Mouse (Mus musculus) R1 (cell line): ENCODE data around the gene Rps27rt.

Experiments used
- DNase-seq: peaks from one replicate; pipeline ENCODE4 v3.0.0-alpha.2; 2018; ENCODE audit warnings: low read depth, low spot score

Gene Rps27rt

DNA sequence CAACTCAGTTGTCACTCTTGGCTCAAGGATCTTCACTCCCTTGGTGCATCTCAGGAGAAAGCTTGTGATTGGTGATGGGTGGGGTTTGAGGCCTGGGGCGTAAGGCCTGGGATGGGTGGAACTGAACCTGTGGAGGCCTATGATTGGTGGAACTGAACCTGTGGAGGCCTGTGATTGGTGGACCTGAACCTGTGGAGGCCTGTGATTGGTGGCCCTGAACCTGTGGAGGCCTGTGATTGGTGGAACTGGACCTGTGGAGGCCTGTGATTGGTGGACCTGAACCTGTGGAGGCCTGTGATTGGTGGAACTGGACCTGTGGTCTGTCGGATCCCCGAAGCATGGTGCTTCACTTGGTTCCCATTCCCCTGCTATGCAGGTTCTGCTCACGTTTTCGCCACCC is 3.2 kb upstream of the Rps27rt start:
- peak; percentile 94 for DNase-seq

DNA sequence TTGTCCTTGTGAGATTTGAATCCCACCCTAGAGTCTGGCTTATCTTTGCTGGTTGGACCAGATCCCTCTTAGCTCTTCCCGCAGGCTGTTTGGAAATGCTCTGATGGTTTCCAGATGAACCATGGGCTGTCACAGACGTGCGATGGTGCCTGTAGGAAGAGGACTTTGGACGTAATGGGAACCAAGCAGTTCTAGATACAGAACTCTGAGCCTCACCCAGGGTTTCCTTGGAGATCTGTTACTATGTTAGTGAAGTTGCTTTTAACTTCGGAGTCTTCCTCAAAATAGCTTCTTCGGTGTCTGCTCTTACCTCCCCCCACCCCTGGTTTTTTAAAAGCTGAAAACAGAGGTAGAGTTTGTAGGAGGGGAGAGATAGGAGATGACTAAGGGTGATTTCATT is 2.6 kb downstream of the Rps27rt start:
- DNase-seq, result no peak

DNA sequence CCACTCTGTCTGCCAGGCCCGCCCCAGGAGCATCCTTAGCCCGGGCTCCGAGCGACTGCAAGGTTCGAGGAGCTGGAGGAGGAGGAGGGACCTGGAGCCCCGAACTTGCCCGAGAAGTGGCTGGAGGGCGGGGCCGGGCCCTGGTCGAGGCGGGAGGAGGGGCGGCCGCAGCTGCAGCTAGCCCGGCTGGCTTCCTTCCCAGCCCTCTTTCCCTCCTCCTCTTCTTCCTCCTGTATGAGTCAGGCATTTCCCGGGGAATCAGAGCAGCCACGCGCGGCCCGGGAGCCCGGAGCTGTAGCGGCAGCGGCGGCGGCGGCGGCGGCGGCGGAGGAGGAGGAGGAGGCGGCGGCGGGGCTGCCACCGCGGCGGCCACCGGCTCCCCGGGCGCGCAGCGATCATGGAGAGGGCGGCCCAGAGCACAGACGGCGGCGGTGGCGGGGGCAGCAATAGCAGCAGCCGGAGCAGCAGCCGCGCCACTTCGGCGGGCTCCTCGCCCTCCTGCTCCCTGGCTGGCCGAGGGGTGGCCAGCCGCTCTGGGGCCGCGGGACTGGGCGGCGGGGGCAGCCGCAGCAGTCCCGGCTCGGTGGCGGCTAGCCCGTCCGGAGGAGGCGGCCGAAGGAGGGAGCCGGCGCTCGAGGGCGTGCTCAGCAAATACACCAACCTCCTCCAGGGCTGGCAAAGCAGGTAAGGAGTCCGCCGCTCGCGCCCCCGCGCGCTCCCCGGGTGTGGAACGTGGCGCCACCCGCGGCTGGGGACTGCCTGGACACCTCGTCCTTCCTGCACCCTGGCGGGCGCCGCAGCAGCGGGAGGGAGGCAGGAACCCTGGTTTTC is 4.0 kb downstream of the Rps27rt start, which contains the start of gene Osbpl10:
Osbpl10 (plus strand) TSS at position 289 of the 831 bp plus-strand sequence.
- DNase-seq, result peak; percentile 90

DNA sequence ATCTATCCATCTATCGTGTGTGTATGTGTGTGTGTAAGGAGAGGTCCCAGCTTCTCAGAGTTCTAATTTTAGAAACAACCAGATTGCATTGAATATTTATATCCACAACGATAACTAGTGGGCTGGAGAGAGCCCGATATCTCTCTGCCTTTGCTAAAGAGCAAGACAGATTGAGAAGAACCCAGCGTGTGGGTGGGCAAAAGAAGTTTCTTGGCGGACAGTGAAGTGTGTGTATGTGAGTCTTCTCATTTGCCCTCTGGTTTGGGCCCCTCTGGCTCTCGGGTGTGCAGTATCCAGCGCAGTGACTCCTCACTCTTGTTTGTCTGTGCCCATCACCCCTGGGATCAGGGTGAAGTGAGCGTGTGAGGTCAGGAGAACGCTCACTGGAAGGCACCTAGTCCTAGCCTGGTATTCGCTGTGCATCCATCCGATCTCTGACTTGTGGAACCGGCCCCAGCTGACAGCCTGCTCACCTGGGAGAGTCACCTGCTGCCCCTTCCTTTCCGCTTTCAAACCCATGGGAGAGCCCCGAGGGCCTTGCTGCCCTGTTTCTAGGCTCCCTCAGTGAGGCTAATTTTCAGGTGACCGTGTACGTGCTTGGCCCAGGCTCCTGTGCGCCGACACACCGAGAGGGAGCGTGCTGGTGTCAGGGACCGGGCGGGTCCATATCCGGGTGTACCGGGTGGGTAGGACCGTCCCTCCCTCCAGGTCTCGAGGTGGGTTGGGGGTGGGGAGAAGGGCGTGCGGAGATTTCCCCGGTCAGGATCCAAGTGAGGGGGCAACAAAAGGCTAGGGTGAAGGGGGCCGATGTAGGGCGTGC is 4.9 kb downstream of the Rps27rt start:
- DNase-seq, result no peak

- DNase-seq, result peak; percentile 85
Observed at GRCm38 (mm10) chr9:114966286-114966685, 16.3 kb downstream of the Rps27rt start.

DNA sequence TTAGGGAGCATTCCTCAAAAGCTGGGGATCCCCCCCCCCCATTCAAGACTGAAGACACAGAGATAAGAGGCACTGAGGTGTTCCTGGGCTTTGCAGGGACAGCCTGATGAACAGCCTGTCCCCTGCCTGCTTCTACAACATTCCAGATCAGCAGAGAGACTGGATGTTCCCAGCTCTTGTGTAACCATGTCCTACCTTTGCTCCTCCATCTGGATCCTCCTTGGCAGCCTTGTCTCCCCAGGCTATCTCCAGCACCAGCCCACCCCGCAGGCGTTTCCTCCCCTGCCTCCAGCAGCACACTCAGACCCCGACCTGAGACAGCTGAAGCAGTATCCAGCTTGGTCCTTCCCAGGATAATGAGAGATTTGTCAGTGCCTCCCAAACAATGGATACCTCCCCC is 18.4 kb downstream of the Rps27rt start:
- no peak for DNase-seq

- no peak for DNase-seq
Observed at GRCm38 (mm10) chr9:114960844-114961243, 21.7 kb downstream of the Rps27rt start.

DNA sequence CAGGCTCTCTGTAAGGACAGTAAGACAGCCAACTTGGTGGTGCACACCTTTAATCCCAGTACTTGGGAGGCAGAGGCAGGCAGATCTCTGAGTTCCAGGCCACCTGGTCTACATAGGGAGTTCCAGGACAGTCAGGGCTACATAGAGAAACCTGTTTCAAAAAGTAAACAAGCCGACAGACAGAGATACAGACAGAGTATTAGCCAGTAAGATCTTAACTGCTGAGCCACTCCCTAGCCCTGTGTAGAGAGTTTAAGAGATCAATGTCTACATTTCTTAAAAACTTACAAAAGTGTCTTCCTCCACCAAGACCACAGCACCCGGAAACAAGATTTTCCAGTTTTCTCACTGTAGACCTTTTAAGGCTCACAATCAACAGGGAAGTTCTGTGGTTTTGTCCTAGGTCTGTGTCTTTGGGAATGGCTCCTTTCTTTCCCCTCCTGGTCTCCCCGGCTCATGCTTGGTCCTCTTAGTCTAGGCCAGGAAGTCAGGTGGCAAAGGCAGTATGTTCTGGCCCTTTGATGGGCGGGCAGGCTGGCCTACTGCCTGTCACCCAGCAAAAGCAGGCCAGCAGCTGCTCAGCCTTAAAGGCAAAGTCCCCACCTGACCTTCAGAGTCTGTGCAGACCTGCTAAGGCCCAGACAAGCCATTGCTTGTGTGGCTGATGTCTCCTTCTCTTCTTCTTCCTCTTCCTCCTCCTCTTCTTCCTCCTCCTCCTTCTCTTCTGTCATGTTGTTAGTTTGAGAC is 22.3 kb downstream of the Rps27rt start:
- no peak for DNase-seq

GRCm38 (mm10) chr9:114956945-114957344 is 25.6 kb downstream of the Rps27rt start:
- peak; percentile 71 for DNase-seq

DNA sequence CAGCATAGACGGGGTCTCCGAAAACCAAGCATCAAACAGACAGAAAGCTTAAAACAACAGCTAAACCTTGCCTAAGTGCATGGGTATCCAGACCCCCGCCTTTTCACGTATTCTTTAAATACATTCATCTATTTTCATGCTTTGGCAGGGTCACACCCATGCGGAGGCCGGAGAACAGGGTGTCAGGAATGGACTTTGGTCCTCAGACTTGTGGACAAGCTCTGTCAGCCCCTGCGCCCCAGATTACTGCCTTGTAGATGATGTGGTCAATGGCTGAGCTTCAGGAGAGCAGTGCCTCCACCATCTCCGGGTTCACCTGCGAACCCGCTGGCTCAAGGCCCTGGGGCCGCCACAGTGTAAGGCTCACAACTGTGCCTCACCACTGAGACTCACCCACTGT is 27.2 kb downstream of the Rps27rt start:
- DNase-seq, result no peak

- DNase-seq, result peak; percentile 83
Observed at GRCm38 (mm10) chr9:114952866-114953265, 29.7 kb downstream of the Rps27rt start.

DNA sequence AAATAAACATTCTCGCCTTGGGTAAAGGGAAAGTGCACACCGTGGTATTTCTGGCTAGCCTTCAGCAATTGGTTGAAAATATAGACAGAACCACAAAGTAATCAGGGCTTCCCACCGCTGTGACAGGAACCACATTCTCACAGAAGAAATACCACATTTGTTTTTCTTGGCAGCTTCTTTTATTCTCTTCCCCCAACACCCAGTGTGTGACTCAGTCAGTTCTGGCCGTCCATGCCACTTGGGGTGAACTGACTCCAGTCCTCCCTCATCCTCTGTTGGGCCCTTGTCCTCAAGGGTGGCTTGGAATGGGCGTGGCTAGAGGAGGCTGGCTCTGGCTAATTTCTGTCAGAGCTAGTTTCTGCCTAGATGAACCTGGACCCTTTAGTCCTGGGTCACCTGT is 34.1 kb downstream of the Rps27rt start:
- DNase-seq, result no peak

DNA sequence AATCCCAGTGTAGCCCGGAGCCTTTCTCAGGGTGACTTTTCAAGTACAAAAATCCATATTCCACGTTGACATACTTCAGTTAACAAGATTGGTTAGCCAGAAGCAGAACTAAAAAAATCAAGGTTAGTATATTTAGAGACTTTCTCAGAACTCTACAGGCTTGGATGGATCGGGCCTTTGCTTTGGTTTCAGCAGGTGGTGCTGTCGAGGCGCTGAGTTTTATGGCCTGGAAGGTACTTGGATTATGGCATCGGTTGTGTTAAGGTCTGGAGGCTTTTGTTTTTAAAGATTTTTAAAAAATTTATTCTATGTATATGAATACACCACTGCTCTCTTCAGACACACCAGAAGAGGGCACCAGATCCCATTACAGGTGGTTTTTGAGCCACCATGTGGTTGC is 37.0 kb downstream of the Rps27rt start:
- peak; percentile 60 for DNase-seq

GRCm38 (mm10) chr9:114944642-114945041 is 37.9 kb downstream of the Rps27rt start:
- DNase-seq, result no peak

DNA sequence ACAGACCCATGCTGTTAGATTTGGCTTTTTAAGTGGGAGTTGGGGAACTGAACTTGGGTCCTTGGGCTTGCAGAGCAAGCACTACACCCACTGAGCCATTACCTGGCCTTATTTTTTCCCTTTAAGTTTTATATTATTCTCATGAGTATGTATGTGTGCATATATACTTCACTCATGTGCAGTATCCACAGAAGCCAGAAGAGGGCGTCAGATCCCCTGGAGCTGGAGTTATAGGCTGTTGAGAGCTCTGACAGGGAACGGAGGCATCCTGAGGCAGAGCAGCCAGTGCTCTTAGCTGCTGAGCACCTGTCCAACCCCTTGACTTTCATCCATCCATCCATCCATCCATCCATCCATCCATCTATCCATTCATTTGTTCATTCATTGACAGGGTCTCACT is 45.9 kb downstream of the Rps27rt start:
- DNase-seq, result peak; percentile 56

DNA sequence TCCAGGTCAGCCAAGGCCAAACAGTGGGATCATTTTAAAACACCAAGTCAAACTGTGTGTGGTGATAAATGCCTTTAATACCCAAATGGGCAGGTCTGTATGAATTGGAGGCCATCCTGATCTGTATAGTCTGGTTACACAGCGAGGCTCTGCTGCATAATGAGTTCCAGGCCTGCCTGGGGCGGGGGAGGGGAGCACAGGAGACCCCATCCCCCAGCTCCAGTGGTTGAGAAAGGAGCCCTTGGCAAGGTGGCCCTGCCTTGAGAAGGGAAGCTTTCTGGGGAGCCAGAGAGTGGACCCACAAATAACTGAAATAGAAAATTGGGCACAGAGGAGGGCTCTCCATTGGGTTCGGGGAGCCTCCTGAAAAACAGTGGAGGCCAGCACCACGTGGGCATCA is 47.2 kb downstream of the Rps27rt start:
- no peak for DNase-seq

GRCm38 (mm10) chr9:114934231-114934630 is 48.3 kb downstream of the Rps27rt start:
- DNase-seq, result peak; percentile 90

DNA sequence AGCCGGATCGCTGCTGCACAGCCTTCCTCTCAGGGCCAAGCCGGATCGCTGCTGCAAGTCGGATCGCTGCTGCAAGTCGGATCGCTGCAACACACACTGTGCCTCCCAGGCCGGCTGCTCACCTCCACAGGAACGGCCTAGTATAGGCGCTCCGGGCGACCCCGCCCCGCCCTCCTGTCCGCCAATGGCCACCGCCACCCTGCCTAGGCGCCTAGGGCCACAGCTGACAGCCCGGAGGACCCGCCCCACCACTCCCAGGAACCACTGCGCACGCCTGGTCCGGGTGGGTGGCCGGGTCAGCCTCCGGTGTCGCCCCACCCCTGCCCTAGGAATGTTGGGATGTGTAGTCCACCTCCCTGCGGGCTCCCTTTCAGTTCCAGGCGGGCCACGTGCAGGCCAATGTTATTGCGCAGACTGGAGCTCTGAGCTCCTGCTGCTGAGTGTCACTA is 48.8 kb downstream of the Rps27rt start, which contains the start of gene Gpd1l:
Gpd1l (minus strand) TSS at position 265 of the 449 bp plus-strand sequence.
- peak; percentile 97 for DNase-seq

DNA sequence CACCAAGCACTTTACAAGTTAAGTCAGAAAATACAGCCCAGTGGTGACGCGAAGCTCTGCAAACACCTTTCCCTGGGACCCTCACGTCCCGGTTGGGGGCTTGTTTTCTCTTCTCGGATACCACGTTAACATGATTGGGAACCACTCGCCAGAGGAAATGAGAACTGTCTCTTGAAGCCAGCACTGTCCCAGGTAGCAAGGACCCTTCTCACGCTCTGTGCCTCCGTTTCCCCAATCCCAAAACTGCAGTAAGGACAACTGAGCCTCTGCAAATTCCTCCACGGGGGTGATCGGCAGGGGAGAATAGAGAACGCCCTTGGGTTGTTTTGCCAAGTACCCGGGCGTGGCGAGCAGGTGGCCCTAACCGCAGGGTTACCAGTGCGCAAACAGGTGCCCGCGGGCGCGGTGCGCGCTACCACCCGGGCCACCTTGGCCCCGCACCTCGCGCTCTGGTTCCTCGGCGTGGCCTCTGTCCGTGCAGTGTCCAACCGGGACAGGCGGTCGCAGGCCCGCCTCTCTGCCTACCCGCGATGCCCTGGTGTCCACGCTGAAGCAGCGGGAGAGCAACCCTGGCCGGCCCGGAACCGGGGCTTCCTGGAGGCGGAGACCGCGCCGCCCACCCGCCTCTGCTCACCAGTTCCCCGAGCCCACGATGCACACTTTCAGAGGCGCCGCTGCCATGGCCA is 49.4 kb downstream of the Rps27rt start:
- peak; percentile 30 for DNase-seq

- DNase-seq, result no peak
Observed at GRCm38 (mm10) chr9:114932607-114933006, 49.9 kb downstream of the Rps27rt start.
